Mouse (Mus musculus) monocyte, adult 5-6 weeks (primary cell): Measurements from ENCODE around the gene Me1. TPM values are rescaled to one million over a fixed set of nuclear protein-coding genes. Genes with fewer than 3 reads are reported as not detected.
A peak's percentile ranks its signal among the peaks of the same experiment; 100 is the strongest.

Experiments
- ATAC-seq: fragments of 153-309, 156-312 bp; replicated peaks from 2 replicates; pipeline ENCODE4 v1.8.0; 2017; ENCODE audit warnings: mild to moderate bottlenecking; ENCODE audit not compliant: low TSS enrichment, insufficient number of reproducible peaks, severe bottlenecking, poor library complexity, low FRiP score
- total RNA-seq: library from RNA; stranded (forward); fragments of 200-1000, 200-491, 200-594 nt; gene quantifications from 3 replicates; pipeline ENCODE4 v1.2.3, GENCODE M21; 2017

The Me1 gene
- total RNA-seq, 1 experiment from 2014 or later = 0.29 TPM

GRCm38 (mm10) chr9:86668590-86669252 is 27.0 kb downstream of the Me1 start:
- ATAC-seq = no peak

GRCm38 (mm10) chr9:86667138-86667750 is 28.5 kb downstream of the Me1 start:
- no peak for ATAC-seq

DNA sequence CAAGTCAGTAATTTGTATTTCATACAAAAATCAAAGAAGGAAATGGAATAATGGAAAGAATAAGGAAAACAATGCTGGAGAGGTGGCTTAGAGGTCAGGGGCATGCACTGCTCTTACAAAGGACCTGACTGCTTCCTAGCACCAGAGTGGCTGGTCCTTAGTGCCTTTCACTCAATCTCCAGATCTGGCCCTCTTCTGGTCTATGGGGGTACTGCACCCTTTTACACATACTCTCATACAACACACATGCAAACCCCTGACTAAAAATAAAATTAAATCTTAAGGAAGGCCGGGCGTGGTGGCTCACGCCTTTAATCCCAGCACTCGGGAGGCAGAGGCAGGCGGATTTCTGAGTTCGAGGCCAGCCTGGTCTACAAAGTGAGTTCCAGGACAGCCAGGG is 34.1 kb downstream of the Me1 start:
- ATAC-seq = no peak

GRCm38 (mm10) chr9:86661266-86661665 is 34.5 kb downstream of the Me1 start:
- no peak for ATAC-seq

GRCm38 (mm10) chr9:86660327-86660726 is 35.4 kb downstream of the Me1 start:
- ATAC-seq = no peak

- ATAC-seq = no peak
Measured at GRCm38 (mm10) chr9:86658347-86658746, 37.4 kb downstream of the Me1 start.

- ATAC-seq = no peak
Measured at GRCm38 (mm10) chr9:86652194-86652593, 43.6 kb downstream of the Me1 start.

DNA sequence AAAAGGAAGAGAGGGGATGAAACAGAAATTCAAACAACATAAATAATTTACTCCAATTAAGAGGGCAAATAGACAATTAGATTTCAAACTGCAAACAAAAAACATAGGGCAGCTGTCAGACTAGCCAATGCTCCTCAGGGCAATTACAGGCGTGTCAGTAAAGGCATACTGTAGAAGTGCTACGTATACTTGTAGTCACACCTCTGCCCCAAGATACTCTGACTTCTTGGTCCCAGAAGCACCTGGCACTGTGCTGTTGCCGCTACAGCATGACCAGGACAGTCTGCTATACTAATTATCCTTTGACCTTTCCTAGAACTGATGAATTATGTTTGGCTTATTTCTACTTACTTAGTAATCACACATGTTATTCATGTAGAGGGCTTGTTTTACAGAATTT is 44.5 kb downstream of the Me1 start:
- ATAC-seq = no peak

DNA sequence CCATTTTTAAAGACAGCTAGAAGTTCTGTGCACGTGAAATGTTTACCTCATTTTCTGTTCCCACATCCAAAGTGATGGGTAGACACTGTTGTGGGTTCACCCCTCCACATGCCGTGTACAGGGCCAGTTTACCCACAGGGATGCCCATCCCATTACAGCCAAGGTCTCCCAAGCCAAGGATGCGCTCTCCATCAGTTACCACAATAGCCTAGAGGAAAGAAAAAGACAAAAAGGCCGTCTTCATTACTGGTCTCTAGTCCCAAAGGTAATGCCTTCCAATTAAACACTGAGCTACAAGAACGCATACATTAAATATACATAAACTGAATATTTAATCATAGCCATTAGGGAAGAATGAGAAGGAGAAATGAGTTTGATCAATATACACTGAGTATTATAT is 44.9 kb downstream of the Me1 start:
- no peak for ATAC-seq

- no peak for ATAC-seq
Measured at GRCm38 (mm10) chr9:86647931-86648550, 47.7 kb downstream of the Me1 start.

GRCm38 (mm10) chr9:86646807-86647206 is 48.9 kb downstream of the Me1 start:
- ATAC-seq = no peak

DNA sequence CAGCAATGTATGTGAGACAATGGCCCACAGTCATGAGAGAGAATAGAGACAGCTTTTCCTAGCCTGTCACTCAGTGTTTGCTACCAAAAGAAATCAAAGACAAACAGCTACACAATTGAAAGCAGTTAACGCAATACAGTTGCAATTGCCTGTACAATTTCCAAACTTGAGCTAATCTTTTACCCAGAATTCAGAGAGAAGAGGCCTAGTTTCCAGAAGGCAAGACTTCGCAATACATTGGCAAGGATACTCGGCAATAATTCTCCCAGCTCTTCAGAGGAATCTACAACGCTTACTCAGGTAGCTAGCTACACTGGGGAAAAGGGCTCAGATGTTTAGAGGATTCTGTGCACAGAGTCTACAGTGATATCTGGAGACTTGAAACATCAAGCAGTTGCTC is 52.3 kb downstream of the Me1 start:
- ATAC-seq = no peak

DNA sequence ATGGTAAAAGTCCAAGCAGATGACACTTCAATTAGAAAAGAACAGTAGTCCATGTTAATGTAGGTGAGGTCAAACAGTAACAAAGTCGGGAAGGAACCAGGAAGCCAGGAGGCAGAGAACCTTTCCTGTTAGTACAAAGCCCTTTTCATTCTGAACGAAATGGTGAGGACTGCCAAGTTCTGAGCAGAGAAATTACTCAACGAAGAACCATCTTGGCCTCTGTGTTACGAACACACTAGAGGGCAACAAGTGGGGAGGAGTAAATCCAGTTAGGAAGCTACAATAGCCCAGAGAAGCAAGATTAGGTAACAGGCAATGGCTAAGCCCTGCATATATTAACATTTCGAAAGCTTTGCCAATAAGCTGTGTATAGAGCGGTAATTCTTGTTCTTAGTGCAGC is 57.0 kb downstream of the Me1 start:
- ATAC-seq = no peak

- peak; percentile 27; the same call in 1 of the 2 replicates for ATAC-seq
Measured at GRCm38 (mm10) chr9:86631153-86631552, 64.6 kb downstream of the Me1 start.

- no peak for ATAC-seq
Measured at GRCm38 (mm10) chr9:86630352-86630931, 65.3 kb downstream of the Me1 start.

DNA sequence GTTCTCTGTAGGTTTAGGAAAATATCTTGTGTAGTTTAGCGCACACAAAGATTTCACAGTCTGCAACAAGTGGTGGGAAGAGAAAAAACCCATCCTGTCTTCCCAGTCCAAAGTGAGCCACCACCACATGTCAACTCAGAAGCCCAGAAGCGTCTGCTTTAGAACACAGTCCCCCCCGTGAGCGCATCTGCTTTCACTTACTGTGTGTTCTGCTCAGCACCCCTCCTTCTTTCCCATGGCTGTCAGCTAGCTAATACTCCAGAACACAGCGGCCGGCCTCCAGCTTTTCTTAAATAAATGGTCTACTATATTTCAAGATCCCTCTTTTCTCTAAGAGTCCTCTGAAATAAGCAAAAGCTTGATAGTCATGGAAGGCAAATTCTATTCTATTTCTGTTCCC is 66.4 kb downstream of the Me1 start:
- no peak for ATAC-seq

DNA sequence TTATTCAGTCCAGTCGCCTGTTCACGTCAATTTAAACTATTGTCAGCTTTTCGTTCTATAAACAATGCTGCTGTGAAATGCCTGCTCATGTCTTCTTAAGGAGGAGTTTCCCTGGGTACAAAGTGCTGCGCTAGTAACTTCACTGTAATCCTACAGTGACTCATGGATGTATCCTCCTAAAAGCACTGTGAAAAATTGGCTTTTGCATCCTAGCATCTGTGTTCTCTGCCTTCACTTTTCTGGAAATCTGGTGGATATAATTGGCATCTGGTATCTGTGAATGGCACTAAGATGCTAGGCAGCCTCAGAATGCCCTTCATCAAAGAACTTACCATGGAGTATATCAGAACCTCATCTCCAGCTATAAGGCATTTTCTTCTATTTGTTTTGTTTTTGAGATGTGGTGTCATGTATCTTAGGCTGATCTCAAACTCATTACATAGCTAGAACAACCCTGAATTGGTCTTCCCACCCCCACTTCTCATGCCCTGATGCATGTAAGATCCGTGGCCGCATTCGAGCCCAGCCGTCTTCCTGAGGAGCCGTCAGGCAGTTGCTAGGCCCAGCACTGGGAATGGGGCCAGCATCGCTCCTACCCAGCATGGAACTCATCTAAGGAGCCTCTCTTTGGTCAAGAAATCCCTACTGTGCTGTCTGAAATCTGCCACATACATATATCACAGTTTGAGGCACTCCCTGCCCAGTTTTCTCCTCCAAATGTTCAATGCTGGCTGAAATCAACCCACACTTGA is 67.8 kb downstream of the Me1 start:
- ATAC-seq = no peak

DNA sequence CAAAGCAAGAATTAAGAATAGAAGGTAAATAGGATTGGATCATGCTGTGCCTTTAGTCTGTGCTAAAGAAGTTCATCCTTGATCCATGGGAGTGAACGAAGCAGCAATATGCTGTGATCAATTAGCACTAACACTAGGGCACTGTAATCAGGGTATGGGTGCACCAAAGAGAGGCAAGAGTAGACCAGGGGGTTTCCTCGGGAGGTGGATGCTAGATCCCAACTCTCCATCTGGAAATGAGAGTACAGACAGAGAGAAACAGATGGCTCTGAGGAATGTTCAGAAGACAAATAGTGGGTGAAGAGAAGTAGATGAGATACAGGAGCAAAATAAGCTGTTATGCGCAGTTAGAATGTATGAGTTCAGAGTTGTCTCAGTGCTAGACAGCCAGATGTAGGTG is 68.8 kb downstream of the Me1 start:
- no peak for ATAC-seq

DNA sequence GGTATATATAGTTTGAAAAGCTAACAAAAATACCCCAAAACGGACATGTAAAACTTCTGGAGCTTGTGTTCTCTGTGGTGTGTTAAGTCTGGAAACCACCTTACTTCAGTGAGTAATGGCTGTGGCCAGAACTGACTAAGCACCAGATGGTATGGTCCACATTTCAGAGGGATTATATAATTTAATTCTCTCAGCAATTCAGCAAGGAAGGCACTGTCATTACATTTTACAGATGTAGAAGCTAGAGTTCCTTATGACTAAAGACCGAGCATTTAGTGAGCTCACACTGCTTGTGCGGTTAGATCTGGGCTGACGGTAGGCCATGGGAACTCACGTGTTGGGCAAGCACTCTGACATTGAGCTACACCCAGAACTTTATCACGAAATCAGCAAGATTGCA is 71.0 kb downstream of the Me1 start:
- ATAC-seq = no peak
